Mouse (Mus musculus) forebrain, embryonic 14.5 days (tissue): ENCODE results near the gene Megf6. TPM values are rescaled to one million over a fixed set of nuclear protein-coding genes. Genes with fewer than 3 reads are reported as not detected.

ENCODE experiments used
- ATAC-seq: fragments of 200-750 bp; cut with Nextera tagmentation; 2 replicates; pipeline ENCODE4 v1.8.0; 2017; ENCODE audit warnings: mild to moderate bottlenecking, moderate library complexity
- DNase-seq: peaks from one replicate; pipeline ENCODE4 v3.0.0-alpha.2; 2015; ENCODE audit warnings: low spot score
- H3K27ac ChIP-seq: fragments of 300-500 bp; sonication (generic); 2 replicates; pipeline ENCODE4 v1.5.1; 2014; ENCODE audit warnings: low read depth, mild to moderate bottlenecking, control low read depth, low read length, moderate library complexity
- H3K27me3 ChIP-seq: fragments of 300-500 bp; sonication (generic); replicated peaks from 2 replicates; pipeline ENCODE4 v1.6.1; 2014; ENCODE audit warnings: low read length, control low read depth, mixed read lengths; ENCODE audit not compliant: control insufficient read depth, insufficient read depth
- H3K36me3 ChIP-seq: fragments of 300-500 bp; sonication (generic); 2 replicates; pipeline ENCODE4 v1.6.1; 2014; ENCODE audit warnings: low read length, control low read depth; ENCODE audit not compliant: control insufficient read depth, insufficient read depth
- H3K4me1 ChIP-seq: fragments of 300-500 bp; sonication (generic); 2 replicates; pipeline ENCODE4 v1.6.1; 2014; ENCODE audit warnings: antibody characterized with exemption, low read length, control low read depth; ENCODE audit not compliant: control insufficient read depth, insufficient read depth
- H3K4me2 ChIP-seq: fragments of 300-500 bp; sonication (generic); 2 replicates; pipeline ENCODE4 v1.6.1; 2014; ENCODE audit warnings: mild to moderate bottlenecking, control low read depth, low read length
- H3K4me3 ChIP-seq: fragments of 300-500 bp; sonication (generic); 2 replicates; pipeline ENCODE4 v1.5.1; 2014; ENCODE audit warnings: low read depth, low read length, control low read depth
- H3K9ac ChIP-seq: fragments of 300-500 bp; sonication (generic); 2 replicates; pipeline ENCODE4 v1.6.1; 2014; ENCODE audit warnings: mild to moderate bottlenecking, low read length, control low read depth, moderate library complexity
- H3K9me3 ChIP-seq: fragments of 300-500 bp; sonication (generic); replicated peaks from 2 replicates; pipeline ENCODE4 v1.6.1; 2016; ENCODE audit warnings: low read length, control low read depth, mixed read lengths; ENCODE audit not compliant: control insufficient read depth
- WGBS: fragments of 180-500 bp; shearing (Covaris S2); extraction: QIAGEN DNeasy Blood & Tissue Kit; methylation state at CpG from one replicate; pipeline ENCODE4 v1.1.7; 2014; 5-methylcytosine and 5-hydroxymethylcytosine counted together
- polyA plus RNA-seq: library from polyadenylated mRNA; unstranded; fragments of >200 nt; fragmentation: Nextera tagmentation; extraction: Ambion mirVana; gene quantifications from 2 replicates; pipeline ENCODE4 v1.2.1, GENCODE M21; 2014

The Megf6 gene
- polyA plus RNA-seq, 1 experiment from 2014 or later: 4.6 TPM

DNA sequence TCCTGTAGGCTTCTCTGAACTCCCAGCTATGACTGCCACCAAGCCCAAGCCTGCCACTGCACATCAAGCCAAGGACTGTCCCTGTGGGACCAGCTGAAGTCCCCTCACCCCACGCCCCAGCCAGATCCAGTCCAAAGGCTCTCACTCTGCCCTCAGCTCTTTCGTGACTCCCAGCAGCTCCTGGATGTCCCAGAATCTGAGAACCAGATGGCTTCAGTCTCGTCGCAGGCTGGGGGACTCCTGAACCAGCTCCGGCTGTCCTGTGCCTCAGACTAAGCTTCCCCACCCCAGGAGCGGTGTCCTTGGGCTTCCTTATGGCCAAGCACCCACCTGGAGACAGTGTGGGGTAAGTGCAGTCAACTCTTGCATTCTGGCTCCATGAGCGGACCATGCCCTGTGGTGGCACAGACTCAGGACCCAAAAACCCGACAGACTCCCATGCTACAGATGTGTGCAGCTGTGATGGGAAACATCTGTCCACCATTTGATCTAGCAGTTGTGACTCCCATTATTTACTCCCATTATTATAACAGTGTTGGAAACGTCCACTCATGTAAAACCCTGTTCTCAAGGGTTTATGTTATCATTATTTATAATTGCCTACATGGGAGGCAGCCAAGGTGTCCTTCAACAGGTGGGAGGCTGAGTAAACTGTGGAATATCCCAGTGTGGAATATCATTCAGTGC, 140.2 kb downstream of the Megf6 start:
- no peak overlapping the region for H3K9ac ChIP-seq
- H3K4me3 ChIP-seq: no peak overlapping the region
- H3K4me1 ChIP-seq: no peaks in the 10 kb centered on the region; the same call in 1 of the 2 replicates
- 85% methylated on average over 9 of the region's 9 CpGs for WGBS
- no peaks in the 10 kb centered on the region for H3K27me3 ChIP-seq
- H3K4me2 ChIP-seq: no peak overlapping the region
- H3K27ac ChIP-seq: no peak overlapping the region
- H3K36me3 ChIP-seq: no peaks in the 10 kb centered on the region
- ATAC-seq (no peak), DNase-seq (no peak)
- no peaks in the 10 kb centered on the region for H3K9me3 ChIP-seq

DNA sequence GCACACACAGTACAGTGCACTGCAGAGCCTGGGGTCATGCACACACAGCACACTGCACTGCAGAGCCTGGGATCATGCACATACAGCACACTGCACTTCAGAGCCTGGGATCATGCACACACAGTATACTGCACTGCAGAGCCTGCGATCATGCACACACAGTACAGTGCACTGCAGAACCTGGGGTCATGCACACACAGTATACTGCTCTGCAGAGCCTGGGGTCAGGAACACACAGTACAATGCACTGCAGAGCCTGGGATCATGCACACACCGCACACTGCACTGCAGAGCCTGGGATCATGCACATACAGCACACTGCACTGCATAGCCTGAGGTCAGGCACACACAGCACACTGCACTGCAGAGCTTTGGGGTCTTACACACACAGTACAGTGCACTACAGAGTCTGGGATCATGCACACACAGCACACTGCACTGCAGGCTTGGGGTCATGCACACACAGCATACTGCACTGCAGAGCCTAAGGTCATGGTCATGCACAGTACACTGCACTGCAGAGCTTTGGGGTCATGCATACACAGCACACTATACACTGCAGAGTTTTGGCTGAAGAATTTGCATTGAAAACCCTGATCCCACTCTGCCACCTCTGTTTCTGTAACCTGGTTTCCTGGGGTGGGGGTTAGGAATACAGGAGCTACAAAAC, 141.7 kb downstream of the Megf6 start:
- Histone ChIP-seq H3K36me3 (no peaks in the 10 kb centered on the region), H3K27ac (peak overlapping the region; percentile 17; the same call in 1 of the 2 replicates), H3K27me3 (no peaks in the 10 kb centered on the region), H3K9me3 (no peaks in the 10 kb centered on the region), H3K4me3 (no peak overlapping the region), H3K9ac (no peak overlapping the region), H3K4me2 (no peak overlapping the region), H3K4me1 (no peaks in the 10 kb centered on the region; the same call in 1 of the 2 replicates)
- ATAC-seq: 0 out of 2 replicates have a peak, but pooled peaks have one; percentile 21
- no peak for DNase-seq
- WGBS: 93% methylated on average over 2 of the region's 2 CpGs

DNA sequence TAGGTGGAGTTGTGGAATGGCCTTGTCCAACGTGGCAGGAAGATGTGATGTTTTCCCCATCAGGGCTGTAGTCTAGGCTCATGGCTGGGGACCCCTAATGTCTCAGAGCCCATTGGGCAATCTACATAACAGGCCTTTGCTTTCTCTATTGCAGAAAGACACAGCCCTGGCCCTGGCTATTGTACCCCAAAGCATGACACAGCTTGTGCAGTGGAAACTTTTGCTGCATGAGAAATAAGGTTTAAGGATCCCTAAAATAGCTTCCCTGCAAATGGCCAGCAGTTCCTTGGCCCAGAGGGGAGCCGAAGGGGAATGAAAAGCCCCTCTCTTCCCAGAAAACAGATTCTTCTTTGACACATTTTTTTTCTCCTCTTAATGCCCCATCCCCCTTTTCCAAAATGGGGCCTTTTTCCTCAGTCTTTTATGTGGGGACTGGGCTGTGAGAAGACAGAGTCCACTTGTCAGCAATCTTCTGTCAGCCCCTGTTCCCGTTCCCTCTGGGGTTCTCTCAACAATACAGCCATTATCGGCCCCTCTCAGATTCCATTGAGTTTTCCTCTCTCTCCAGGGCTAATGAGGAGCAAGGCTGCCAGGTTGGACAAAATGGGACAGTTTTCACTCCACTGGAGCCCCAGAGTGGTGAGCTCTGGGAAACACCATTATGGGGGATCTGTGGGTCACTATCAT, 142.5 kb downstream of the Megf6 start:
- no peaks in the 10 kb centered on the region for H3K27me3 ChIP-seq
- H3K9me3 ChIP-seq: no peaks in the 10 kb centered on the region
- no peak overlapping the region for H3K9ac ChIP-seq
- DNase-seq (peak; percentile 76), ATAC-seq (peak; percentile 77)
- H3K4me1 ChIP-seq: no peaks in the 10 kb centered on the region; the same call in 1 of the 2 replicates
- no peaks in the 10 kb centered on the region for H3K36me3 ChIP-seq
- H3K4me2 ChIP-seq: no peak overlapping the region
- peak overlapping the region; percentile 17; the same call in 1 of the 2 replicates for H3K27ac ChIP-seq
- no peak overlapping the region for H3K4me3 ChIP-seq
- 7% methylated on average over 4 of the region's 4 CpGs for WGBS

DNA sequence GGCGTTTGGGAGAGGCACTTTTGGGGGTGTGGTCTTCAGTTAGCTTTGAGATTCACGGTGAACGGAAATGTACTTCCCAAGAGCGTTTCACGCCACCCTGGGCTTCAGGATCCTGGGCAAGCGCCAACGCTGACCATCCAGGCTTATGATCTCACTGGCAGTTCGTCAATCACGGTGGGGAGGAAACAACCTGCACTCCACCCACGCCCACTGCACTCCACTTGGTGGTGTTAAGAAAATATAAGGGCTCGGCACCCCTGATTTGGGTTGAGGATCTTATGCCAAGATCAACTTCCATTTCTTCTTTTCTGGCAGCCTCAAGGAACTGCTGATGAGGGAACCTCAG, 143.1 kb downstream of the Megf6 start:
- WGBS: 52% methylated on average over 11 of the region's 11 CpGs
- no peak for ATAC-seq

More for the DNA sequence above, 143.1 kb downstream of the Megf6 start:
- Histone ChIP-seq H3K4me3 (no peak overlapping the region), H3K36me3 (peaks cover 2% of the 10 kb centered on the region; the same call in 1 of the 2 replicates), H3K4me2 (no peak overlapping the region), H3K9me3 (no peaks in the 10 kb centered on the region), H3K27me3 (no peaks in the 10 kb centered on the region), H3K4me1 (no peaks in the 10 kb centered on the region; the same call in 1 of the 2 replicates), H3K9ac (no peak overlapping the region), H3K27ac (peak overlapping the region; percentile 2; the same call in 1 of the 2 replicates)
- no peak for DNase-seq

Other genes starting within 250 kb of the Megf6 start
- gene A430005L14Rik, start 213.5 kb upstream of the Megf6 start, polyA plus RNA-seq: 71.3 and 78.3 TPM in 2 replicates
- 7.4 and 8.6 TPM in 2 replicates for gene Dffb, start 195.6 kb upstream of the Megf6 start, polyA plus RNA-seq
- 13.2 and 16.8 TPM in 2 replicates for gene Cep104, start 195.5 kb upstream of the Megf6 start, polyA plus RNA-seq
- gene Lrrc47, start 159.0 kb upstream of the Megf6 start, polyA plus RNA-seq: 8.4 and 9.2 TPM in 2 replicates
- 3.9 and 4.2 TPM in 2 replicates for gene Smim1, start 144.5 kb upstream of the Megf6 start, polyA plus RNA-seq
- gene Ccdc27, start 128.1 kb upstream of the Megf6 start, polyA plus RNA-seq: not detected in 2 replicates
- 4.6 and 5.4 TPM in 2 replicates for gene Trp73, start 30.5 kb upstream of the Megf6 start, polyA plus RNA-seq
- gene Wrap73, start 28.4 kb upstream of the Megf6 start, polyA plus RNA-seq: 64.2 and 69.7 TPM in 2 replicates
- gene Tprgl, start 10.1 kb upstream of the Megf6 start, polyA plus RNA-seq: 184 and 194 TPM in 2 replicates
- 0.32 and 0.56 TPM in 2 replicates for gene Arhgef16, start 130.9 kb downstream of the Megf6 start, polyA plus RNA-seq
- not detected in 2 replicates for gene B230104I21Rik, start 165.4 kb downstream of the Megf6 start, polyA plus RNA-seq